Mouse (Mus musculus): ENCODE results near the gene Cpeb4. TPM values are rescaled to one million over a fixed set of nuclear protein-coding genes. Genes with fewer than 3 reads are reported as not detected.
A peak's percentile ranks its signal among the peaks of the same experiment; 100 is the strongest.
"Not testable (repeated sequence)": the region's sequence is repeated elsewhere in the genome, so short reads cannot be mapped to it uniquely, and the experiment has no call there.

Cpeb4 gene
- polyA plus RNA-seq, 1 experiment from 2014 or later: 10.4 TPM

- Histone ChIP-seq H3K27ac (no peak overlapping the region), H3K4me2 (no peak overlapping the region), H3K36me3 (ENCODE audit: poor library complexity, severe bottlenecking) (no peaks in the 10 kb centered on the region), H3K4me3 (no peak overlapping the region), H3K9me3 (replicated peaks) (no peaks in the 10 kb centered on the region), H3K9ac (no peak overlapping the region), H3K4me1 (peaks cover 3% of the 10 kb centered on the region; the same call in 1 of the 2 replicates), H3K27me3 (no peaks in the 10 kb centered on the region)
- 95% methylated on average over 1 of the region's 1 CpGs for WGBS
- no peak for ATAC-seq
These were observed 92.0 kb downstream of the Cpeb4 start for GRCm38 (mm10) chr11:31963993-31964392.

GRCm38 (mm10) chr11:31965256-31966134 lies 93.5 kb downstream of the Cpeb4 start, which contains the start of gene 4930524B15Rik:
Gene 4930524B15Rik (plus strand): TSS chr11:31965592.
- peak within 1 kb of the TSS; percentile 62 for H3K9ac ChIP-seq
- peak within 1 kb of the TSS; percentile 56 for H3K4me2 ChIP-seq
- no peaks in the 10 kb centered on the region for H3K27me3 ChIP-seq
- H3K27ac ChIP-seq: no peak within 1 kb of the TSS
- no peaks in the 10 kb centered on the region for H3K9me3 ChIP-seq (replicated peaks)
- no peaks in the 10 kb centered on the region for H3K36me3 ChIP-seq (ENCODE audit: poor library complexity, severe bottlenecking)
- ATAC-seq: peak; percentile 63
- H3K4me1 ChIP-seq: peaks cover 3% of the 10 kb centered on the region; the same call in 1 of the 2 replicates
- 43% methylated on average over 49 of the region's 49 CpGs for WGBS
- H3K4me3 ChIP-seq: peak within 1 kb of the TSS; percentile 29

- Histone ChIP-seq H3K36me3 (ENCODE audit: poor library complexity, severe bottlenecking) (no peaks in the 10 kb centered on the region), H3K4me1 (no peaks in the 10 kb centered on the region), H3K9ac (no peak overlapping the region), H3K27me3 (no peaks in the 10 kb centered on the region), H3K4me3 (no peak overlapping the region), H3K27ac (no peak overlapping the region), H3K4me2 (no peak overlapping the region), H3K9me3 (replicated peaks) (no peaks in the 10 kb centered on the region)
- ATAC-seq: no peak
- 87% methylated on average over 4 of the region's 4 CpGs for WGBS
These were observed 102.1 kb downstream of the Cpeb4 start for GRCm38 (mm10) chr11:31974132-31974531.

- Histone ChIP-seq H3K27ac (no peak overlapping the region), H3K36me3 (ENCODE audit: poor library complexity, severe bottlenecking) (no peaks in the 10 kb centered on the region), H3K4me3 (no peak overlapping the region), H3K9me3 (replicated peaks) (peaks cover 5% of the 10 kb centered on the region; the same call in 1 of the 2 replicates), H3K4me2 (no peak overlapping the region), H3K4me1 (no peaks in the 10 kb centered on the region), H3K27me3 (no peaks in the 10 kb centered on the region), H3K9ac (no peak overlapping the region)
- 65% methylated on average over 8 of the region's 8 CpGs for WGBS
- ATAC-seq: no peak
These were observed 102.8 kb downstream of the Cpeb4 start for GRCm38 (mm10) chr11:31974826-31975225.

- 84% methylated on average over 5 of the region's 5 CpGs for WGBS
- Histone ChIP-seq H3K9ac (no peak overlapping the region), H3K27ac (no peak overlapping the region), H3K9me3 (replicated peaks) (peaks cover 9% of the 10 kb centered on the region; the same call in 1 of the 2 replicates), H3K36me3 (ENCODE audit: poor library complexity, severe bottlenecking) (no peaks in the 10 kb centered on the region), H3K4me3 (no peak overlapping the region), H3K4me2 (no peak overlapping the region), H3K27me3 (no peaks in the 10 kb centered on the region), H3K4me1 (no peaks in the 10 kb centered on the region)
- ATAC-seq: no peak
These were observed 103.7 kb downstream of the Cpeb4 start for GRCm38 (mm10) chr11:31975678-31976077.

- Histone ChIP-seq H3K4me2 (no peak overlapping the region), H3K27ac (no peak overlapping the region), H3K9me3 (replicated peaks) (peaks cover 9% of the 10 kb centered on the region; the same call in 1 of the 2 replicates), H3K4me1 (no peaks in the 10 kb centered on the region), H3K9ac (no peak overlapping the region), H3K36me3 (ENCODE audit: poor library complexity, severe bottlenecking) (no peaks in the 10 kb centered on the region), H3K4me3 (no peak overlapping the region), H3K27me3 (no peaks in the 10 kb centered on the region)
- no peak for ATAC-seq
- WGBS: 78% methylated on average over 5 of the region's 5 CpGs
These were observed 104.1 kb downstream of the Cpeb4 start for GRCm38 (mm10) chr11:31976137-31976536.

- not testable (repeated sequence) for H3K4me1 ChIP-seq; ATAC-seq; H3K27me3 ChIP-seq; H3K9me3 ChIP-seq (replicated peaks); H3K4me2 ChIP-seq; H3K27ac ChIP-seq; H3K36me3 ChIP-seq (ENCODE audit: poor library complexity, severe bottlenecking); H3K4me3 ChIP-seq; H3K9ac ChIP-seq
- 89% methylated on average over 5 of the region's 5 CpGs for WGBS
These were observed 108.1 kb downstream of the Cpeb4 start for GRCm38 (mm10) chr11:31980089-31980488.

- Histone ChIP-seq H3K36me3 (ENCODE audit: poor library complexity, severe bottlenecking) (no peaks in the 10 kb centered on the region), H3K4me3 (no peak overlapping the region), H3K27ac (no peak overlapping the region), H3K9ac (no peak overlapping the region), H3K27me3 (no peaks in the 10 kb centered on the region), H3K9me3 (replicated peaks) (peaks cover 9% of the 10 kb centered on the region), H3K4me1 (no peaks in the 10 kb centered on the region), H3K4me2 (no peak overlapping the region)
- no peak for ATAC-seq
- WGBS: 95% methylated on average over 7 of the region's 7 CpGs
These were observed 109.8 kb downstream of the Cpeb4 start for GRCm38 (mm10) chr11:31981830-31982229.

GRCm38 (mm10) chr11:31982247-31982943 lies 110.4 kb downstream of the Cpeb4 start:
- not testable (repeated sequence) for H3K4me3 ChIP-seq; H3K27ac ChIP-seq; H3K36me3 ChIP-seq (ENCODE audit: poor library complexity, severe bottlenecking); H3K9ac ChIP-seq; H3K27me3 ChIP-seq; H3K9me3 ChIP-seq (replicated peaks); H3K4me1 ChIP-seq; H3K4me2 ChIP-seq; ATAC-seq
- WGBS: 78% methylated on average over 13 of the region's 13 CpGs

- H3K9ac ChIP-seq: no peak overlapping the region
- ATAC-seq: no peak
- no peak overlapping the region for H3K4me3 ChIP-seq
- H3K9me3 ChIP-seq (replicated peaks): peaks cover 9% of the 10 kb centered on the region
- no peaks in the 10 kb centered on the region for H3K27me3 ChIP-seq
- H3K27ac ChIP-seq: no peak overlapping the region
- no peaks in the 10 kb centered on the region for H3K36me3 ChIP-seq (ENCODE audit: poor library complexity, severe bottlenecking)
- no peaks in the 10 kb centered on the region for H3K4me1 ChIP-seq
- no peak overlapping the region for H3K4me2 ChIP-seq
These were observed 111.2 kb downstream of the Cpeb4 start for GRCm38 (mm10) chr11:31983249-31983648.

GRCm38 (mm10) chr11:31984786-31985185 lies 112.8 kb downstream of the Cpeb4 start:
- Histone ChIP-seq H3K27ac (no peak overlapping the region), H3K36me3 (ENCODE audit: poor library complexity, severe bottlenecking) (no peaks in the 10 kb centered on the region), H3K9ac (no peak overlapping the region), H3K4me3 (no peak overlapping the region), H3K27me3 (no peaks in the 10 kb centered on the region), H3K9me3 (replicated peaks) (peaks cover 5% of the 10 kb centered on the region), H3K4me1 (no peaks in the 10 kb centered on the region), H3K4me2 (no peak overlapping the region)
- ATAC-seq: no peak
- WGBS: 82% methylated on average over 2 of the region's 2 CpGs
